Mouse (Mus musculus): ENCODE results near the gene Carmil2. TPM values are rescaled to one million over a fixed set of nuclear protein-coding genes. Genes with fewer than 3 reads are reported as not detected.

The Carmil2 gene
- polyA plus RNA-seq, 1 experiment from 2014 or later: 2.8 TPM

DNA sequence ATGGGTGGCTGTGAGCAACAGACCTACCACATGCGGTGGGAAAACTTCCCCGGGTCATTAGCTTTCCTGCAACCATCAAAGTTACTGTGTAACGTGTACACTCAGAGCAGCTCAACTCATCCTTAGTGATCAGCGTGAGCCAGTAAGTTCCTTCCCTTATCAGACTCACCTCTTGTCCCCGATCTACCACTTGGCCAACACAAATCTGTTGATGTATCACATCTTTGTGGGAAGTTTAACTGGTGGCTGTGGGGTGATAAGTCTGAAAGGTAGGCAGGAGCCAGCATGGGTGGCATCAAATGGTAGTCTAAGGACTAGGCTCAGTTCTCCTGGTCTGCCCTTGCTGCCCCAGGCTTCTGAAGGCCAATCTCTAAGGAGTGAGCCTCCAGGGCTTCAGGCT lies 46.1 kb downstream of the Carmil2 start:
- H3K36me3 ChIP-seq: peaks cover 14% of the 10 kb centered on the region
- ATAC-seq (ENCODE audit: insufficient number of reproducible peaks, insufficient read depth, low FRiP score, low TSS enrichment): no peak
- no peak overlapping the region for H3K27ac ChIP-seq
- no peak overlapping the region for H3K9ac ChIP-seq
- no peaks in the 10 kb centered on the region for H3K9me3 ChIP-seq
- no peak overlapping the region for H3K4me3 ChIP-seq
- no peak overlapping the region for H3K4me2 ChIP-seq (replicated peaks)
- H3K4me1 ChIP-seq: no peaks in the 10 kb centered on the region
- WGBS: 91% methylated on average over 5 of the region's 5 CpGs
- no peaks in the 10 kb centered on the region for H3K27me3 ChIP-seq

DNA sequence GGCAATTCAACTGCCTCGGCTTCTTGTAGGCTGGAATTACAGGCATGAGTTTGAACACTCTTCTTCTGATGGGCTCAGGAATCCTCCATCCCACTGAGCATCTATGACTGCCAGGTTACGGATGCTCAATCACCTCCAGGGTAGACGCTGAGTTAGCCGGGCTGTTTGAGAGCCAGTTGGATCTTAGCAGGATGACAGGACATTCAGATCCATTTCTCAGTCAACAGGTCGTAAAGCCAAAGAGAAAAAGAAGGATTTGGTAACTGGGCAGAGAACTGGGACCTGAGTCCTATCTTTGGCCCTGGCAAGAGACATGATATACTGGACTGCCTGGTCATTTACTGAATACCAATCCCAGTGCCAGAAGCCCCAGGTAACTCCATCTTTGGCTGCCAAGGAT lies 53.1 kb downstream of the Carmil2 start:
- Histone ChIP-seq H3K9me3 (no peaks in the 10 kb centered on the region), H3K27me3 (no peaks in the 10 kb centered on the region), H3K36me3 (0 out of 2 replicates have a peak, but pooled peaks cover 5% of the 10 kb centered on the region), H3K27ac (no peak overlapping the region), H3K9ac (no peak overlapping the region), H3K4me3 (no peak overlapping the region), H3K4me2 (replicated peaks) (no peak overlapping the region), H3K4me1 (no peaks in the 10 kb centered on the region)
- no peak for ATAC-seq (ENCODE audit: insufficient number of reproducible peaks, insufficient read depth, low FRiP score, low TSS enrichment)
- 90% methylated on average over 5 of the region's 5 CpGs for WGBS

DNA sequence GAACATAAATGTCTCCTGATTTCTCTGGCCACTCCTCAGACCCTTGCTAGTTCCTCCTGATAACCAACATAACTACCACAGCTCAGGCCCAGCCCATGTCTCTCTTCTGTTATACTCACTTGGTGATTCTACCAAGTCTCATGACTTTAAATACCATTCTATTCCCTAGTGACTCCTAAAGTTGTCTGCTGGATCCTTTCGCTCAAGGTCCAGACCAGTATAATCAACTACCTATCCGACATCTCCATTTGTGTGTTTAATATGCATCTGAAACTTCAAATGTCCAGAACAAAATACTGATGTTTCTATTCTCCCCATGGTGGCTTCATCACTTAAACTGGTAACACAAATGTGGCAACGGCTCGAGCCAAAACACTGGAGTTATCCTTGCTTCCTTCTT lies 57.2 kb downstream of the Carmil2 start:
- Histone ChIP-seq H3K4me3 (no peak overlapping the region), H3K27ac (no peak overlapping the region), H3K9ac (no peak overlapping the region), H3K27me3 (no peaks in the 10 kb centered on the region), H3K9me3 (no peaks in the 10 kb centered on the region), H3K36me3 (0 out of 2 replicates have a peak, but pooled peaks cover 2% of the 10 kb centered on the region), H3K4me1 (peaks cover 8% of the 10 kb centered on the region; the same call in 1 of the 2 replicates), H3K4me2 (replicated peaks) (no peak overlapping the region)
- ATAC-seq (ENCODE audit: insufficient number of reproducible peaks, insufficient read depth, low FRiP score, low TSS enrichment): no peak
- WGBS: 88% methylated on average over 4 of the region's 4 CpGs

Other genes with a start within 250 kb of the Carmil2 start
- gene Tppp3, start 214.7 kb upstream of the Carmil2 start, polyA plus RNA-seq (2016; fragmentation: Nextera tagmentation; extraction: Ambion mirVana): 44.6 and 51.1 TPM in 2 replicates
- gene Zdhhc1, start 189.4 kb upstream of the Carmil2 start, polyA plus RNA-seq (2016; fragmentation: Nextera tagmentation; extraction: Ambion mirVana): 38.3 and 41.8 TPM in 2 replicates
- gene Hsd11b2, start 167.5 kb upstream of the Carmil2 start, polyA plus RNA-seq (2016; fragmentation: Nextera tagmentation; extraction: Ambion mirVana): 6.1 and 6.6 TPM in 2 replicates
- gene Atp6v0d1, start 120.2 kb upstream of the Carmil2 start, polyA plus RNA-seq (2016; fragmentation: Nextera tagmentation; extraction: Ambion mirVana): 75.4 and 84.3 TPM in 2 replicates
- gene Ripor1, start 81.0 kb upstream of the Carmil2 start, polyA plus RNA-seq (2016; fragmentation: Nextera tagmentation; extraction: Ambion mirVana): 14.6 and 15.3 TPM in 2 replicates
- gene Ctcf, start 49.7 kb upstream of the Carmil2 start, polyA plus RNA-seq (2016; fragmentation: Nextera tagmentation; extraction: Ambion mirVana): 138 and 152 TPM in 2 replicates
- gene Agrp, start 48.9 kb upstream of the Carmil2 start, polyA plus RNA-seq (2016; fragmentation: Nextera tagmentation; extraction: Ambion mirVana): 1.5 and 1.7 TPM in 2 replicates
- 73.6 and 78.2 TPM in 2 replicates for gene Acd, start 14.8 kb downstream of the Carmil2 start, polyA plus RNA-seq (2016; fragmentation: Nextera tagmentation; extraction: Ambion mirVana)
- 18.2 and 19.1 TPM in 2 replicates for gene Pard6a, start 14.9 kb downstream of the Carmil2 start, polyA plus RNA-seq (2016; fragmentation: Nextera tagmentation; extraction: Ambion mirVana)
- 0.14 TPM in 1 of 2 replicates, not detected in the other for gene 4933405L10Rik, start 21.4 kb downstream of the Carmil2 start, polyA plus RNA-seq (2016; fragmentation: Nextera tagmentation; extraction: Ambion mirVana)
- gene Enkd1, start 21.9 kb downstream of the Carmil2 start, polyA plus RNA-seq (2016; fragmentation: Nextera tagmentation; extraction: Ambion mirVana): 35.7 and 37.0 TPM in 2 replicates
- 30.2 and 33.7 TPM in 2 replicates for gene Gfod2, start 72.4 kb downstream of the Carmil2 start, polyA plus RNA-seq (2016; fragmentation: Nextera tagmentation; extraction: Ambion mirVana)
- gene Ranbp10, start 141.1 kb downstream of the Carmil2 start, polyA plus RNA-seq (2016; fragmentation: Nextera tagmentation; extraction: Ambion mirVana): 14.9 and 16.0 TPM in 2 replicates
- gene Tsnaxip1, start 141.5 kb downstream of the Carmil2 start, polyA plus RNA-seq (2016; fragmentation: Nextera tagmentation; extraction: Ambion mirVana): 0.43 TPM in 1 of 2 replicates, not detected in the other
- 59.8 and 60.6 TPM in 2 replicates for gene Cenpt, start 167.0 kb downstream of the Carmil2 start, polyA plus RNA-seq (2016; fragmentation: Nextera tagmentation; extraction: Ambion mirVana)
- gene Thap11, start 168.9 kb downstream of the Carmil2 start, polyA plus RNA-seq (2016; fragmentation: Nextera tagmentation; extraction: Ambion mirVana): 84.6 and 86.8 TPM in 2 replicates
- gene Nutf2, start 174.3 kb downstream of the Carmil2 start, polyA plus RNA-seq (2016; fragmentation: Nextera tagmentation; extraction: Ambion mirVana): 228 and 268 TPM in 2 replicates
- 70.5 and 72.6 TPM in 2 replicates for gene Edc4, start 194.6 kb downstream of the Carmil2 start, polyA plus RNA-seq (2016; fragmentation: Nextera tagmentation; extraction: Ambion mirVana)
- 0.65 and 1.1 TPM in 2 replicates for gene Nrn1l, start 207.3 kb downstream of the Carmil2 start, polyA plus RNA-seq (2016; fragmentation: Nextera tagmentation; extraction: Ambion mirVana)
- gene Pskh1, start 214.2 kb downstream of the Carmil2 start, polyA plus RNA-seq (2016; fragmentation: Nextera tagmentation; extraction: Ambion mirVana): 42.5 and 44.8 TPM in 2 replicates
- gene Ctrl, start 247.6 kb downstream of the Carmil2 start, polyA plus RNA-seq (2016; fragmentation: Nextera tagmentation; extraction: Ambion mirVana): 1.9 and 2.2 TPM in 2 replicates

Data from embryonic facial prominence, embryonic 12.5 days (tissue).